Comparison of ENCODE assay signal across 11 mouse cellular contexts in genomic region chr14:122477261-122477671, GRCm38 (mm10). TPM values are rescaled to one million over a fixed set of nuclear protein-coding genes. Genes with fewer than 3 reads are reported as not detected.
DNase-seq lines count a peak whose midpoint lies in the region; ATAC-seq and TF ChIP-seq lines count a peak whose summit lies in the region.
"Had no signal": no experiment of that assay in that cellular context is flagged by ENCODE, and none has a peak within 500 bp of the region (broad histone marks: within the 10 kb centered on the region; RNA-seq: fewer than 3 reads in every experiment).

No protein-coding gene starts in this region.

- TF ChIP-seq CTCF in cortical plate, adult 2 months (IDR thresholded peaks at IDR 0.05; ENCODE audit: extremely low read depth, insufficient read depth, low read length) = no peak

- peak overlapping the region; percentile 68 to 73 for H3K4me3 ChIP-seq in ES-E14 (ENCODE audit: insufficient read depth in 1 of 2, low read depth in 1 of 2, low read length in 2 of 2, poor library complexity in 1 of 2, severe bottlenecking in 1 of 2)
- H3K4me3 ChIP-seq in cortical plate, adult 2 months (ENCODE audit: insufficient read depth, low read length) = peak overlapping the region; percentile 23
- peak overlapping the region; percentile 72 for H3K4me3 ChIP-seq in hindbrain, embryonic 12.5 days
- H3K4me3 ChIP-seq in midbrain, embryonic 15.5 days = peak overlapping the region; percentile 48
- H3K4me3 ChIP-seq in heart, embryonic 11.5 days (ENCODE audit: low read depth, low read length) = no peak overlapping the region
- H3K4me3 ChIP-seq: intestine, embryonic 15.5 days; liver, embryonic 12.5 days; stomach, embryonic 15.5 days had no signal

- under 1% methylated on average over 20 of the region's 20 CpGs for WGBS in hindbrain, embryonic 12.5 days
- WGBS in midbrain, embryonic 15.5 days = under 1% methylated on average over 20 of the region's 20 CpGs
- under 1% methylated on average over 20 of the region's 20 CpGs for WGBS in heart, embryonic 11.5 days (ENCODE audit: insufficient replicate concordance)

- in situ Hi-C loops in ES-E14 (cut with MboI; ENCODE audit: low sequenced_read_pairs in 2 of 2, unreplicated experiment in 2 of 2) = no loop called here

- H3K4me2 ChIP-seq in hindbrain, embryonic 12.5 days (replicated peaks) = peak overlapping the region; percentile 56
- H3K4me2 ChIP-seq in midbrain, embryonic 15.5 days = peak overlapping the region; percentile 57
- H3K4me2 ChIP-seq in heart, embryonic 11.5 days = no peak overlapping the region
- H3K4me2 ChIP-seq: intestine, embryonic 15.5 days; liver, embryonic 12.5 days; stomach, embryonic 15.5 days had no signal

- H3K27me3 ChIP-seq in hindbrain, embryonic 12.5 days = peaks cover 63% of the 10 kb centered on the region
- H3K27me3 ChIP-seq in midbrain, embryonic 15.5 days (replicated peaks) = peaks cover 24% of the 10 kb centered on the region
- peaks cover 97% of the 10 kb centered on the region for H3K27me3 ChIP-seq in heart, embryonic 11.5 days (ENCODE audit: control insufficient read depth, insufficient read depth, low read length)

- no peak for ATAC-seq in hindbrain, embryonic 12.5 days (ENCODE audit: low FRiP score)
- no peak for ATAC-seq in midbrain, embryonic 15.5 days (replicated peaks)
- ATAC-seq in heart, embryonic 11.5 days (replicated peaks; ENCODE audit: insufficient number of reproducible peaks, low FRiP score, low TSS enrichment) = no peak
- ATAC-seq: intestine, embryonic 15.5 days; liver, embryonic 12.5 days had no signal

- peak overlapping the region; percentile 49 for H3K9ac ChIP-seq in ES-E14 (ENCODE audit: insufficient read depth, low read depth, low read length, poor library complexity, severe bottlenecking)
- peak overlapping the region; percentile 93 for H3K9ac ChIP-seq in hindbrain, embryonic 12.5 days
- peak overlapping the region; percentile 56 for H3K9ac ChIP-seq in midbrain, embryonic 15.5 days
- no peak overlapping the region for H3K9ac ChIP-seq in heart, embryonic 11.5 days (ENCODE audit: low read depth, low read length)
- H3K9ac ChIP-seq: intestine, embryonic 15.5 days; liver, embryonic 12.5 days; stomach, embryonic 15.5 days had no signal

- peaks cover 12% of the 10 kb centered on the region for H3K36me3 ChIP-seq in ES-E14 (ENCODE audit: control insufficient read depth, insufficient read depth, low read length, poor library complexity, severe bottlenecking)
- no peaks in the 10 kb centered on the region for H3K36me3 ChIP-seq in hindbrain, embryonic 12.5 days
- H3K36me3 ChIP-seq in midbrain, embryonic 15.5 days (replicated peaks) = no peaks in the 10 kb centered on the region
- no peaks in the 10 kb centered on the region for H3K36me3 ChIP-seq in heart, embryonic 11.5 days (ENCODE audit: control insufficient read depth, insufficient read depth, low read length)
- H3K36me3 ChIP-seq: intestine, embryonic 15.5 days; liver, embryonic 12.5 days; stomach, embryonic 15.5 days had no signal

- DNase-seq in ES-E14 (ENCODE audit: low read depth, low spot score) = no peak
- DNase-seq in left cerebral cortex, postnatal 10 days (ENCODE audit: extremely low spot score in 1 of 2, low spot score in 2 of 2) = no peak
- DNase-seq in frontal cortex, adult 2 months (ENCODE audit: extremely low spot score in 1 of 2, low spot score in 1 of 2) = no peak

- no peaks in the 10 kb centered on the region for H3K9me3 ChIP-seq in ES-E14 (ENCODE audit: control insufficient read depth, insufficient read depth, low read depth, low read length)
- no peaks in the 10 kb centered on the region for H3K9me3 ChIP-seq in hindbrain, embryonic 12.5 days (replicated peaks)
- no peaks in the 10 kb centered on the region for H3K9me3 ChIP-seq in midbrain, embryonic 15.5 days
- H3K9me3 ChIP-seq in heart, embryonic 11.5 days (replicated peaks; ENCODE audit: control insufficient read depth, low read length) = no peaks in the 10 kb centered on the region
- H3K9me3 ChIP-seq: intestine, embryonic 15.5 days; liver, embryonic 12.5 days; stomach, embryonic 15.5 days had no signal

- intact Hi-C loops in left cerebral cortex, postnatal 10 days (cut with DNase I) = loop anchor here (5.0 kb wide), 2 partner anchors 95 to 250 kb away; no protein-coding TSS in a partner anchor

- TF ChIP-seq POLR2A in cortical plate, adult 2 months (IDR thresholded peaks at IDR 0.05; ENCODE audit: extremely low read depth, insufficient read depth, low read length) = no peak

- H3K27ac ChIP-seq in ES-E14 (ENCODE audit: insufficient read depth, low read depth, low read length, poor library complexity, severe bottlenecking) = no peak overlapping the region
- peak overlapping the region; percentile 87 for H3K27ac ChIP-seq in cortical plate, adult 2 months (ENCODE audit: insufficient read depth, low read length)
- H3K27ac ChIP-seq in hindbrain, embryonic 12.5 days = peak overlapping the region; percentile 98
- peak overlapping the region; percentile 96 for H3K27ac ChIP-seq in midbrain, embryonic 15.5 days
- no peak overlapping the region for H3K27ac ChIP-seq in heart, embryonic 11.5 days (ENCODE audit: low read depth, low read length)
- H3K27ac ChIP-seq: intestine, embryonic 15.5 days; liver, embryonic 12.5 days; stomach, embryonic 15.5 days had no signal

- H3K4me1 ChIP-seq in ES-E14 (ENCODE audit: control insufficient read depth in 2 of 2, insufficient read depth in 2 of 2, low read length in 2 of 2, poor library complexity in 1 of 2) = peaks cover 2 to 3% of the 10 kb centered on the region in 2 experiments; a peak in 3 of 4 replicates
- no peaks in the 10 kb centered on the region for H3K4me1 ChIP-seq in cortical plate, adult 2 months (ENCODE audit: control insufficient read depth, insufficient read depth, low read length)
- H3K4me1 ChIP-seq in hindbrain, embryonic 12.5 days = peaks cover 32% of the 10 kb centered on the region
- peaks cover 14% of the 10 kb centered on the region for H3K4me1 ChIP-seq in midbrain, embryonic 15.5 days
- peaks cover 22% of the 10 kb centered on the region for H3K4me1 ChIP-seq in heart, embryonic 11.5 days (ENCODE audit: control insufficient read depth, insufficient read depth, low read length)

TF ChIP-seq in ES-E14, 5 proteins besides CTCF, POLR2A, EP300 and RAD21:
- no peak for TF ChIP-seq ZC3H11A (IDR thresholded peaks at IDR 0.05; ENCODE audit: borderline replicate concordance, low read depth, low read length)
- no peak for TF ChIP-seq MAFK (IDR thresholded peaks at IDR 0.05; ENCODE audit: insufficient read depth, low read depth, low read length)
- no peak for TF ChIP-seq CHD2 (IDR thresholded peaks at IDR 0.05; ENCODE audit: low read depth, low read length)
- no peak for TF ChIP-seq ZNF384 (IDR thresholded peaks at IDR 0.05; ENCODE audit: low read depth, low read length)
- TF ChIP-seq HCFC1 (IDR thresholded peaks at IDR 0.05; ENCODE audit: borderline replicate concordance, insufficient read depth, low read length) = no peak

RNA-seq across cellular contexts. Expression of gene Zic2, which starts 2.0 kb away (rescaled TPM):
- 17.3 and 22.1 TPM in 2 replicates for total RNA-seq in ES-E14 (2012; rRNA removed)
- polyA plus RNA-seq in cortical plate, adult 2 months (2012; rRNA removed) = 11.1 and 11.9 TPM in 2 replicates
- 18.3 TPM in 2 replicates for polyA plus RNA-seq in hindbrain, embryonic 12.5 days (2016; fragmentation: Nextera tagmentation; extraction: Ambion mirVana)
- 9.6 and 9.9 TPM in 2 replicates for polyA plus RNA-seq in midbrain, embryonic 15.5 days (2015; fragmentation: Nextera tagmentation; extraction: Ambion mirVana)
- total RNA-seq in left cerebral cortex, postnatal 10 days (2021) = 10 to 100 TPM; 16.4 to 19.0 TPM
- polyA plus RNA-seq in heart, embryonic 11.5 days (2014; fragmentation: Nextera tagmentation; extraction: Ambion mirVana) = 0.07 TPM in 1 of 2 replicates, not detected in the other
- 21.3 and 21.5 TPM in 2 replicates for polyA plus RNA-seq in frontal cortex, adult 2 months (2012; rRNA removed)
- total RNA-seq: gastrocnemius, adult 18-20 months had no signal
- polyA plus RNA-seq: intestine, embryonic 15.5 days; liver, embryonic 12.5 days; stomach, embryonic 15.5 days had no signal

RNA-seq across cellular contexts. Expression of gene Zic5, which starts 11.8 kb away (rescaled TPM):
- 15.2 and 29.7 TPM in 2 replicates for total RNA-seq in ES-E14 (2012; rRNA removed)
- 2.8 and 3.3 TPM in 2 replicates for polyA plus RNA-seq in cortical plate, adult 2 months (2012; rRNA removed)
- 18.1 and 25.0 TPM in 2 replicates for polyA plus RNA-seq in hindbrain, embryonic 12.5 days (2016; fragmentation: Nextera tagmentation; extraction: Ambion mirVana)
- 13.0 and 14.0 TPM in 2 replicates for polyA plus RNA-seq in midbrain, embryonic 15.5 days (2015; fragmentation: Nextera tagmentation; extraction: Ambion mirVana)
- 1 to 10 TPM; 3.0 to 3.9 TPM for total RNA-seq in left cerebral cortex, postnatal 10 days (2021)
- 0.16 TPM in 1 of 2 replicates, not detected in the other for polyA plus RNA-seq in heart, embryonic 11.5 days (2014; fragmentation: Nextera tagmentation; extraction: Ambion mirVana)
- polyA plus RNA-seq in frontal cortex, adult 2 months (2012; rRNA removed) = 2.9 and 3.4 TPM in 2 replicates
- total RNA-seq: gastrocnemius, adult 18-20 months had no signal
- polyA plus RNA-seq: intestine, embryonic 15.5 days; liver, embryonic 12.5 days; stomach, embryonic 15.5 days had no signal

RNA-seq across cellular contexts. Expression of gene Gm10837, which starts 13.1 kb away (rescaled TPM):
- total RNA-seq in ES-E14 (2012; rRNA removed) = not detected in 2 replicates
- 0.08 TPM in 1 of 2 replicates, not detected in the other for polyA plus RNA-seq in cortical plate, adult 2 months (2012; rRNA removed)
- polyA plus RNA-seq in hindbrain, embryonic 12.5 days (2016; fragmentation: Nextera tagmentation; extraction: Ambion mirVana) = 0.55 and 0.58 TPM in 2 replicates
- 0.51 and 0.77 TPM in 2 replicates for polyA plus RNA-seq in midbrain, embryonic 15.5 days (2015; fragmentation: Nextera tagmentation; extraction: Ambion mirVana)
- not detected for total RNA-seq in left cerebral cortex, postnatal 10 days (2021)
- polyA plus RNA-seq in heart, embryonic 11.5 days (2014; fragmentation: Nextera tagmentation; extraction: Ambion mirVana) = 0.10 TPM in 1 of 2 replicates, not detected in the other
- not detected in 2 replicates for polyA plus RNA-seq in frontal cortex, adult 2 months (2012; rRNA removed)
- total RNA-seq: gastrocnemius, adult 18-20 months had no signal
- polyA plus RNA-seq: intestine, embryonic 15.5 days; liver, embryonic 12.5 days; stomach, embryonic 15.5 days had no signal

RNA-seq across cellular contexts. Expression of gene Gm5089, which starts 26.4 kb away (rescaled TPM):
- 0.21 and 0.31 TPM in 2 replicates for total RNA-seq in ES-E14 (2012; rRNA removed)
- polyA plus RNA-seq in cortical plate, adult 2 months (2012; rRNA removed) = 0.13 and 0.17 TPM in 2 replicates
- polyA plus RNA-seq in hindbrain, embryonic 12.5 days (2016; fragmentation: Nextera tagmentation; extraction: Ambion mirVana) = 2.8 and 4.0 TPM in 2 replicates
- polyA plus RNA-seq in midbrain, embryonic 15.5 days (2015; fragmentation: Nextera tagmentation; extraction: Ambion mirVana) = 0.91 and 1.1 TPM in 2 replicates
- total RNA-seq in left cerebral cortex, postnatal 10 days (2021) = under 1 TPM in 1 of 2 experiments, not detected in 1; 0.16 TPM
- polyA plus RNA-seq in heart, embryonic 11.5 days (2014; fragmentation: Nextera tagmentation; extraction: Ambion mirVana) = not detected in 2 replicates
- polyA plus RNA-seq in frontal cortex, adult 2 months (2012; rRNA removed) = 0.06 and 0.10 TPM in 2 replicates
- total RNA-seq: gastrocnemius, adult 18-20 months had no signal
- polyA plus RNA-seq: intestine, embryonic 15.5 days; liver, embryonic 12.5 days; stomach, embryonic 15.5 days had no signal

RNA-seq across cellular contexts. Expression of gene Pcca, which starts 56.9 kb away (rescaled TPM):
- 12.3 and 26.7 TPM in 2 replicates for total RNA-seq in ES-E14 (2012; rRNA removed)
- 34.9 and 39.2 TPM in 2 replicates for polyA plus RNA-seq in cortical plate, adult 2 months (2012; rRNA removed)
- 33.4 and 34.9 TPM in 2 replicates for polyA plus RNA-seq in hindbrain, embryonic 12.5 days (2016; fragmentation: Nextera tagmentation; extraction: Ambion mirVana)
- 26.7 and 27.0 TPM in 2 replicates for polyA plus RNA-seq in midbrain, embryonic 15.5 days (2015; fragmentation: Nextera tagmentation; extraction: Ambion mirVana)
- total RNA-seq in left cerebral cortex, postnatal 10 days (2021) = 10 to 100 TPM; 35.5 to 38.2 TPM
- polyA plus RNA-seq in heart, embryonic 11.5 days (2014; fragmentation: Nextera tagmentation; extraction: Ambion mirVana) = 24.9 and 27.5 TPM in 2 replicates
- polyA plus RNA-seq in frontal cortex, adult 2 months (2012; rRNA removed) = 32.0 and 34.8 TPM in 2 replicates

Comparison
In these comparisons a context has a peak if more than half of its experiments do, and no peak if none do; other contexts are left out.
1. H3K27ac ChIP-seq: peak in cortical plate, adult 2 months (single experiment), hindbrain, embryonic 12.5 days (single experiment) and midbrain, embryonic 15.5 days (single experiment); none in ES-E14 (single experiment) and heart, embryonic 11.5 days (single experiment).